Mouse (Mus musculus) 3134 (cell line): ENCODE data around the gene Rnase1.
"Not testable (repeated sequence)": the region's sequence is repeated elsewhere in the genome, so short reads cannot be mapped to it uniquely, and the experiment has no call there.

Source experiments
- DNase-seq: peaks from one replicate; pipeline ENCODE4 v3.0.0-alpha.2; 2011; ENCODE audit warnings: low spot score; ENCODE audit not compliant: insufficient read length; ENCODE audit errors: extremely low read depth

Rnase1 gene

DNA sequence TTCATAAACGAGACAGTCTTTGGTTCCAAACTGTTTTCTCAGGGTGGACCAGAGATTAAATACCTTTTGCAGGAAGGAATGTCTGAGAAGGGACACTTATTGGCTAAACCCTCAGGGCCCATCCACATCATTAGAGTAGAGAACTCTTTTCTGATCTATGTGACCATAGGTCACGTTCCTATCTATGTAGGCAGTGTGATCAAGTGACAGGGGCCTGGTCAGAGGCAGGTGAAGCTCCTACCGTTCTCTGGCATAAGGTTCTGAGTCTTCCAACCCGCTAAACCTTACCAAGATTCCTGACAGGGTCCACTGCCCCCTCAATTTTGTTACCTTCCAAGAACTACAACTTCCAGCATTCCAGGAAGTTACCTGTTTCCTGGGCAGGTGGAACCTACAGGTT lies 4.5 kb downstream of the Rnase1 start:
- no peak for DNase-seq

DNA sequence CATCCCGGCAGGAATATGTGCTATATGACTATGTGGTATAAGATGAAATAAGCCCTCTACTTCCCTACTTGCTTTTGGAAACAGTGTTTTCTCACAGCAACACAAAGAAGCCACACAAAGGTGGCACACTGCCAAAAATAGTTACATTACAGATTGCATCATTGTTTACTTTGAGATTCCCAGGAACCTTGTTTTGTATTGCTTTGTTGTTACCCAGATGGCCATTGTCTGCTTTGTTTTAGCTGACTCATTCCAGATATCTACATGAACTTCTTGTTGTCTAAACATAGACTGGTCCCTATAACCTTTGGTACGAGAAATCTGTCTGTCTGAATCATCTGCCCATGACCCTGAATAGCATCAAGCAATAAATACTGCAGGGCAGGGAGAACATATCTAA lies 6.2 kb downstream of the Rnase1 start:
- no peak for DNase-seq

DNA sequence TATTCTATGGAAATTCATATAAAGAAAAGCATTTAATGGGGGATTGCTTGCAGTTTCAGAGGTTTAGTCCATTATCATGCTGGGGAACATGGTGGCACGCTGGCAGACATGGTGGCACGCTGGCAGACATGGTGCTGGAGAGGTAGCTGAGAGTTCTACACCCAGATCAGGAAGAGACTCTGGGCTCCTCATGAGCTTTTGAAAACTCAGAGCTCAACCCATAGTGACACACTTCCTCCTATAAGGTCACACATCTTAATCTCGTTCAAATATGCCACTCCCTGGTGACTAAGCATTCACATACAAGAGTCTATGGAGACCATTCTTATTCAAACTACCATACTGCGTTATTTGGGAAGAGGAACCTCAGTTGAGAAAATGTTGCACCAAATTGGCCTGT lies 14.2 kb downstream of the Rnase1 start:
- DNase-seq: no peak

DNA sequence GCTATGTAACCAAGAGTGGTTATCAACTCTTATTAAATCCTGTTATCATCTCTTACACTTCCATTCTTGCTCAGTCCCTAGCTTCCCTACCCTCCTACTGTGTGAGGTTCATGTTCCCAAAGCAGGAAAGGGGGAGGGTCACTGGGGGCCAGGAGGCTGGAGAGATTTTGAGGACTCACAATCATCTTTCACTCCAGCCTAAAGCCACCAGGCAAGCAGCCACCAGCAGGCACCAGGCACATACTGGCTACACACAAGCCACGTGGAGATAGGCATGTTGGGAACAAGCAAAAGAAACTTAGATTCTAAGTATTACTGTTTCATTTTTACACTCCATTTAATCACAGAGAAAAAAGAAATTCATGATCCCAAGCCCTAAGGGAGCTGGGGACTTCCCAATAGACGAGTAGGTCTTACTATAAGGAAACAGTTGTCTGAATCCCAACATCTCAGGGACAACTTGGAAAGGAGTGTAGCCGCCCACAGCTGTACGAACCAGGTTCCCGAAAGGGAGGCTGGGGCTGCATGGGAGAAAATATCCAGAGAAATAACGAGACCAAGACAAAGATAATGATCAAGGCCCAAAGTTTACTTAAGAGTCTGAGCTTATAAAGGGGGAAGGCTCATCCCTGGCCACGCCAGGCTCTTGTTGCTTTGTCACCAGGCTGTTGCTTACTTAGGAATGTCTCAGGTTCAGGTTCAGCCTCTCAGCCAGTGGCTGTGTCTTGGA lies 15.3 kb downstream of the Rnase1 start:
- DNase-seq: no peak

DNA sequence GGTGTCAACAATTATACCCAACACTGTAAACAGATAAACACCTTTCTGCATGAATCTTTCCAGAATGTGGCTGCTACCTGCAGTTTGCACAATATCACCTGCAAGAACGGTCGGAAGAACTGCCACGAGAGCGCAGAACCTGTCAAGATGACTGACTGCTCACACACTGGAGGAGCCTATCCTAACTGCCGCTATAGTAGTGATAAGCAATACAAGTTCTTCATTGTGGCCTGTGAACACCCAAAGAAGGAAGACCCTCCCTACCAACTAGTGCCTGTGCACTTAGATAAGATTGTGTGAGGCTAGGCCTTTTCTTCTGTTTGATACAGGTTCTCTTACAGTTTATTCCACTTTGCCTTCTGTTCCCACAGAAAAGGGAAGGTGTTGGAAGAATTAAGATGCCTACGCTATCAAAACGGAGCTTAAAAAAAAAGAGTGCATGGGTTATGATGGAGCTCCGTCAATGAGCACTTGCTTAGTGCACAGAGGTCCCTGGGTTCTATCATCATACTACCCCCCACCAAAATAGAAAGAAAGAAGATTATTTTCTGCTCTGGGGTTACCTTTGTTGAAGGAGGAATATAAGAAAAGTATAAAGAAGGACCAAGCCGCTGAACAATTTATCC lies 16.2 kb downstream of the Rnase1 start:
- DNase-seq: no peak

DNA sequence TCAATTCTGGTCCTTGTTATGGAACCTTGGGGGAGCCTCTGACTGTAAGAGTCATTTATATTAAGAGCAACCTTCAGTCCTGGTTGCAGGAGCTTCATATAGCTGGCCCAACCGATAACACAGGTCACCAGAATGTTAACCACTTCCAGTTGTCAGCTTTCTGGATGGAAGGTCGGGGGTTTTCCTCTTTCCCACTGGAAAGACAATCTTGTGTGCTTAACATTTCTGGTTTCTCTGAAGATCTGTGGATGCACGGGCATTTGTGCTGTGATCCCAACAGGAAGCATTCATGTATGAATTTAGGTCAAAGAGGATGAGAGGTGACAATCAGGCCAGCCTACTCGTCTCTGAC lies 17.0 kb downstream of the Rnase1 start:
- DNase-seq: no peak

DNA sequence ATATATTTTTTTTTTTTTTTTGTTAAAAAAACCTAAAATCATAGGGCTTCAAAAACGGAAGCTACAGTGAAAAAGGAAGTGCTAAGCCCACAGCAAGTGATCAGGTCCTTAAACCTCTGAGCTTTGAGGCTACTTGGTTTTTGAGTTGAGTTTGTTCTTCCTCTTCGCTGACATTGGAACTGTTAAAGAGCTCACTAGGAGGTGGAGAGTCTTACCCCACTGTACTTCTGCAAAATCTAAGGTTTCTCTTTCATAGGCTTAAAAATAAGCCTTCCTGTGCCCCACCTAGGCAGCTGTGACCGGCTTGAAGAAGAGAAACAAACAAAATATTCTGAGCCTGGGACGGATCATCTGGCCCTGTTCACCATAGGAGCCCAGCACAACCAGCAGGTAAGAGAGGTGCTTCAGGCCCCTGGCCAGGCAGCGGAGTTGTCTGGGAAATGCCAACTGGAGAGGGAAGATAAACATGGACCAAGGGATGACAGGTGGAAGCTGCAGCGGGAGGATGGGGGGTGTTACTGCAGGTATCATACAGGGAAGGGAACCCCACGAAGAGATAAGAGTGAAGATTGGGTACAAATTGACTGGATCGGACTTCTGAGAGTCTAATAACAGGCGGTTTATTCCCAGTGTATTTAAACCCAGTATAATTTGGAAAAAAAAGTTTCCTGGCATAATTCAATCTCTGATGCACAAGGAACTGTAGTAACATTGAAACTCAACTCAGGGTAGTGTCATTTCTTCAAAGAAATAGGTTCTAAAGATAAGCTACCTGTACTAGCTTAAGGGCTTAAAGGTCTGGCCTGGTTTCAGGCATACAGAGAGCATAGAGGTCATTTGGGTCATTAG lies 17.6 kb downstream of the Rnase1 start:
- no peak for DNase-seq

DNA sequence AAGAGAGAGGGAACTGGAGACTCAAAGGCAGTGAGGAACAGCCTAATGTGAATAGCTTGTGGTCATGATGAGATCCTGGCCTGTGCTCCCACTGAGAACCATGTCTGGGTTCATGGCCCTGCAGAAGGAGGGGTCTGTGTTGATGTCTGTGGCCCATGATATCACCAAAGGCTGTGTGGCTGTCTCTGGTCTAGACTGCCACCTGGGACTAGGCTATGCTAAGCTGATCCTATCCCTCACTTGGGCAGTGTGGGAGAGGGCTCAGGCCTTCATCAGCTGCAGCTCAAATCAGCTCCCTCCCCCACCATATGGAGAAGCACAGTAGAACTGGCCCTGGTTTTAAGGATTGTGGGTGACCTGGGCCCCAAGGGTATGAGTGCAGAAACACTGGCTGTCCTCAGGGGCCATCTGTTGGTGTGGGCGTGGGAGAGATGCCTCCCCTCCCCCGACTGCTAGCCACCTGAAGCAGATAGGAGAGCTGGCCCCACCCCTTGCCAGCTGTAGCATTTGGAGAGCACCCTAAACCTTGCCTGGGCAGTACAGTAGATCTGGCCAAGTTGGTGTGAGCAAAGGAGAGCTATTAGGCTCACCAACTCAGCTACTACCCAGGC lies 18.8 kb downstream of the Rnase1 start:
- no peak for DNase-seq

DNA sequence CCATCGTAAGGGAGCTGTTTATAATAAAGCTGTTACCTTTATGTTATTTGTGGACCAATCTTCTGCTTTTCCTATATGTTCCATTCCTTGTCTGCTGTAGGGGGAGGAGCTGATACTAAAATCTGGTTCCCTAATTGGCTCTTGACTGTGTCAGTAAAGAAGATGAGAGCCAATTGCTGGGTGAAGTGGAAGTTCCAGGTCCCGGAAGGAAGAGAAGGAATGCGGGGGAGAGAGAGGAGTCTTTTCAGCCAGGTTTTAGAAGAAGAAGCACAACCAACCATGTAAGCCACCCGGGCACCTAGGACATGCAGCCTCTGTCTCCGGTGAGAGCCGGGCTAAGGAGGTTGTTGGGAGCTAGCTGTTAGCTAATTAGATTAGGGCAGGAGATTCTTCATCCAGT lies 20.9 kb downstream of the Rnase1 start:
- peak; percentile 31 for DNase-seq

DNA sequence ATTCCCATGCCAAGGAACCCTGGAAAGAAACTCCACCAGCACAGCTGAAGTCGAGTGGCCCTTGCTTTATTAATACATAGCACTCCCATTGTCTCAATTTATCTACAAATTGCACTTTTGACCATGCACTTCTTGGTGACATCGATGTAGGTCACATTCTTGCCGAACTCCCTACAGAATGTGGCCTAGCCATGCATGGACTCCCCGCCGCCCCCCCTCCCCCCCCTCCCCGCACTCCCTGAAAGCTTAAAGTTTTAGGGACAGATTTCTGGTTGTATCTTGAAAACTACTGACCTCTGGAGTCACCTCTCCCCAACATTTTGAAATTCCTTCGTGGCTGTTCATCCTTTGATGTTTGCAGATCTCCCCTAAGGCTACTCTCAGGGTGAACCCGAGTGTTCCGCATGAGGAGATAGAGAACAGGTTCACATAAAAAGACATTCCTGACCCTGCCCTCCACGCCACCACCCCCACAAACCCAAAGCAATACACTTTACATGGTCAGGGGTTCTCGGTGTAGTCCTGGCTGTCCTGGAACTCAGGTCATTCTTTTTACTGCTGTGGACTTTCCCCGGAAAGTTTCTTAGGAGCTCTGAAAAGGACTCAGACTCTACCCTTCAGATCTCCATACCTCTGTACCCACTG lies 32.5 kb downstream of the Rnase1 start, which contains the start of gene Eddm3b:
Eddm3b (plus strand) TSS at position 511 of the 645 bp plus-strand sequence.
- DNase-seq: no peak

DNA sequence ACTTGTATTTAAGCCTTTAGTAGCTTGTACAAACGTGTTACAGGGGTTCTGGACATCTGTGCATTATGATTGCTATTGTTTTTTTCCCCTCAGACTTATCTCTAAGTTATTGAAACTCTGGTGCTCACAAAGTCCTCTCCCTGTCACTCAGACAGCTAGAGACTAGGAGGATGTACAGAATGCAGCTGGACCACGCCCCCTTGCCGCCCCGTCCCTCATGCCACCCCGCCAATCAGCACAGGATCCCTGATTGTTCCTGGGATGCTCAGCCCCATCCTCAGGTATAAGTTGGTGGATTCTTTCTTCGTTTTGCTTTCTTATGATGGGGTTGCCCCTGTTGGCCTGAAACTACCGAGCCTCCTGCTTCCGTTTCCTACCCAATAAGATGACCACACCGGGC lies 33.1 kb downstream of the Rnase1 start:
- DNase-seq: no peak

DNA sequence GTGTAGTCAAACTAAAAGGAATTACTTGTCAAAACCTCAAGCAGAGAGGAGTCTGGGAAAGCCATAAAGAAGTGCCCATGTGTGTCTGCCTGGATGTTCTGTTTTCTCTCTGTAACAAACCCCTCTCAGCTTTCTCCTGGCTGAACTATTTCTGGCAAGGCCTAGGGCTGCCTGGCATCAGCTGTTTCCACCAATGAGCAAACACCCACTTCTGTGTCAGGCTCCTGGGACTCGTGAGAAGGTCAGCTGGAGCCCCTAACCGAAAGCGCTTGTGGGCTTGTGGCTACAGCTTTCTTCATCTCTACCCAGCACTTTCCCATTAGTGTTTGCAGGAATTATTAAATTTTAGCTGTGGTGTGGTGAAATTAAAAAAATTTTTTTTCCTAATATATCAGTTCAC lies 34.6 kb downstream of the Rnase1 start:
- no peak for DNase-seq

DNA sequence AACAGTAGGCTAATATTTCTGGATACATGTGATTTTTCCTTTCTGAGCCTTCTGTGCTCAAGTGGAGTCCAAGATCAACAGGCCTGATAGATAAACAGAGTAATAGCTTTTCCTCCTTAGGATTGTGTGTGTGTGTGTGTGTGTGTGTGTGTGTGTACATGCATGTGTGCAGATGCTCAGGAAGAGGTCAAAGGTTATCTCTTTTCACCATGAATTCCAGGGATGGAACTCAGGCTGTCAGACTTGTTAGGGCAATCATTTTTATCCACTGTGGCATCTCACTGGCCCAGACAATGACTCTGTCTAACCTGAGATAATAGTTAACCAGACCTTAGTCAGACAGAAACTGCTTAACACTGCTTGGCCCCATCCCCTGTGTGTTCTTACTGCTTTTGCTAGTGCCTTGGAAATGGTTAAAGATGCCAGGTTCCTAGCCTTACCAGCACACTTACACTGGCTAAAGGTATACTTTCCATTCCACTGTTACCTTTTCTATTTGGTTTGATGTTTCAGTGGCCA lies 40.1 kb downstream of the Rnase1 start:
- DNase-seq: no peak

DNA sequence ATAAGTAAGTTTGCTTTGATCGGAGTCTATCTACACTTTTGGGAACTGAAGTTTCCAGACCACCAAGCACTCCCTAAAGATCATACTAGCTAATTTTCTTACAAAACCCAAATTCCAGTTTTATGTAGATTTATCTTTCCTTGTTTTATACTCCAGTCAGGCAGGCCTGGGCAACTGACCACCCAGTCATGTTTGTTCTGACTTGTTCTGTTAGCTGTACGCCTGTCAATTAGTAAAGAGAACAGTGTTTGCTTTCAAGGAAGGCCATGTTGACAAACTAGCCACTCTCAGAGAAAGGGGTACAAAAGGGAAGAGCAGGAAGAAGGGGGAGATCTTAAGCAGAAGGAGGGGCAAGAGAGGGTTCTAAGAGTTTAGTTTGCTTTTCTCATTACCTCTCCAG lies 42.2 kb downstream of the Rnase1 start:
- DNase-seq: no peak

DNA sequence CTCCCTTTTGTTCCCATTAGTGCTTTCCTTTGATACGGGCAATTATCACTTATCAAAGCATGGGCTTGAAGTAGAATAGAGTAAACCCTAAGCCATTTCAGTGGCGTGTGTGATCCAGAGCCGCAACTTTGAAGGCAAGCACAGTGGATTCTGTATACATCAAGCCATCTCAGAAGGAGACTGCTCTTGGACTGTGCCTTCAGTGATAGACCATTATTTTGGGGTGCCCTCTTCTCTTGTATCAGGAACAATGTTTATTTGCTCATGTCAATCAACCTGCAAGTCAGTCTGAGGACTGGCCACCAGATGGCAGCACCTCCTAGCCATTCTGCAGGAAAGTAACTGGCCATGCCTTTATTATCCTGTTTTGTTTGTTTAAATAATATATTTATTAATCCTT lies 43.4 kb downstream of the Rnase1 start:
- no peak for DNase-seq

DNA sequence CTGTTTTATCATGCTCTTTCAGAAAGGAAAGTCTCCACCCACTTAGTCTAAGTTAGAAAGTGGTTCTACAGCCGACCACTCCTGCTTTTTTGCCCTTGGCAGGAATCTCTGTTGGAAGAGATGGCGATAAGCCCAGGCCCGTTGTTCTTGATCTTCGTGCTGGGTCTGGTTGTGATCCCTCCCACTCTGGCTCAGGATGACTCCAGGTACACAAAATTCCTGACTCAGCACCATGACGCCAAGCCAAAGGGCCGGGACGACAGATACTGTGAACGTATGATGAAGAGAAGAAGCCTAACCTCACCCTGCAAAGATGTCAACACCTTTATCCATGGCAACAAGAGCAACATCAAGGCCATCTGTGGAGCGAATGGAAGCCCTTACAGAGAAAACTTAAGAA lies 45.3 kb downstream of the Rnase1 start:
- no peak for DNase-seq

DNA sequence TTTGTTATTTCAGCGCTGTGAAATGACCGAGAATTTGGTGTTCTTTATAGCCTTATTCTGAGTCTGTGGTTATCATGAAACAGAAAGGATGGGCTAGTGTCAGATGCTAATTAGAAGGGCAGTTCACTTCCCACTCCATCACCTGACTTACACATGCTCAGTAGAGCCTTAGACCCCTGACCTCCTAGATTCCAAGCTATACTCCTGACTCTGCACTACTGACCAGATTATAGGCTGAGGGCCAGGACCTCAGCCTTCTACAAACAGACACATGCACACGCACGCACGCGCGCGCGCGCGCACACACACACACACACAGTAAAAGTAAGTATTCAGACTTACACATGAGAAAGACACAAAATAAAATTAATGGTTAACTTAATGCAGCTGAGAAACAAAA lies 47.7 kb downstream of the Rnase1 start:
- no peak for DNase-seq

DNA sequence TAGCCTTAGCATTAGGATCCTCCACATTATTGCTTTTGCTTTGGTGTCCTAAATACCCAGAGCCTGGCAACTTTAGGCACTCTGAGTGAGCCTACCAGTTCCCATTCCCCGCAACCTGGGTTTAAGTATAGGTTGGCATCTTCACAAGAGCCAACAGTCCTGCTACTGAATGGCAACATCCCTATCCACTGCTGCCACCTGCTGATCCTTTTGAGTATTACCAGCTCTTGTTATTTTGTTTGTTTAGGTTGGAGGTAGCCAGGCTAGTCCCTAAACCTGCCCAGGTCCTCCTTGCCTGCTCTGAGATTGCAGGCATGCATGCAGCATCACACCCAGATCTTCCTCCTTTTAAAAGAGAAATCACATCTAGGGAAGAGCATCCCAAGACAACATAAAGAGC lies 48.3 kb downstream of the Rnase1 start:
- not testable (repeated sequence) for DNase-seq

DNA sequence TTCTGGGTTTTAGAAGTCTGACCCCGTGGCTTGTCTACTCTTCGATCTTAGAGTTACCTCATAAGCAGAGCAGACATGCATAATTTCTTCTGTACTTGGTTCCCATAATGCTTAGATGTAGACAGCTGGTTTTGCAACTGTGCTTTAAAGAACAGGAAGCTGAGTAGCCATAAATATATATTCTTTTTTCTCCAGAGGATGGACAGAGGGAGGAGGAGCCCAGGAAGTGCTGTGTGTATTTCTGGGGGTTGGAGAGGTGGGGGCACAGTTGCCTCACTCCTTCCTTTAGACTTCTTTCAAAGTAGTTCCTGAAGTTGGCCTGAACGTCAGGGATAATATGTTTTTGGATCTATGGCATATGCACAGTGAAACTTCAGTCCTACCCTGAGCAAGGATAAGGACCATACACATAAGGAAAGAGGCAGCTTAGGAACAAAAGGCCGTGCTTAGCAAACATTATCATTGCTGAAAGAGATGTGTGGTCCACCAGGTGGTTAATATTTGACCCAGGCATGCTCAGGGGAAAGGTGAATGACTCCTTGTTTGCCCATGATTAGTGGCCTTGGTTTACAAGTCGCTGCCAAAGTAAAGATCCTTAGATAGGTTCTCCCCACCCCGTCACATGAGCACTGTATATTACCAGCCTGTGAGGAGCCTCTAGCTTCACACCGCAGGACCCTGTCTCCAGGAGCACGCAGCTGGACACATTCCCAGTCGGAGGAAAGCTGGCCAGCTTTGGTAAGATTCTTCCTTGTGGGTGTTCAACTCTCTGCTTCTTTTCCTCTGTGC lies 50.7 kb downstream of the Rnase1 start:
- no peak for DNase-seq
